Mouse (Mus musculus): ENCODE data around the gene Gm6370. TPM values are rescaled to one million over a fixed set of nuclear protein-coding genes. Genes with fewer than 3 reads are reported as not detected.

Gene Gm6370
- polyA plus RNA-seq (2014; fragmentation: Illumina TruSeq; extraction: RNeasy Lipid Tissue Mini Kit (QIAGEN cat#74804); ENCODE audit: low replicate concordance): not detected

DNA sequence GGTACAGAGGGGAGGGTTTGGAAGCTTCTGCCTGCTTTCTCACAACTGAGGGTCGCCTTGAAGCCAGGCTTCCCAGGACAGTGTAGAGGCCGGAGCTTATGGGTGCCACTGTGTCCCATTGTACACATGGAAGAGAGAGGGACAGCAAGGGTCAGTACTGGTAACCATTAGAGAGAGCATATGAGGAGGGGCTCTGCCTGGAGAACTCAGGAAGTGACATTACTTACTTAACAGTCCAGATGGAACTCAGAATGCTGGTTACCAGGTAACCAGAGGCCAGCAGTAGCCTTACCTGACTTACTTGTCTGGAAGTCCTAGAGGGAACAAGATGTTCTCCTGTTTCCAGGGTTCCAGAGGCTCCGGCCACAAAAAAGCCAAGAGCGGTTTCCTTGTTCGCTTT is at the start of gene Gm6370:
Gm6370 (plus strand) TSS at position 301 of the 400 bp plus-strand sequence.

GRCm38 (mm10) chr5:146481665-146482064 is 9.5 kb upstream of the Gm6370 start, which contains the start of gene Gm6408:
Gene Gm6408, plus strand, starts transcription at chr5:146481965.

GRCm38 (mm10) chr5:146502099-146502498 is 10.9 kb downstream of the Gm6370 start, which contains the start of gene 4930449I24Rik:
Gene 4930449I24Rik, plus strand, starts transcription at chr5:146502399.

DNA sequence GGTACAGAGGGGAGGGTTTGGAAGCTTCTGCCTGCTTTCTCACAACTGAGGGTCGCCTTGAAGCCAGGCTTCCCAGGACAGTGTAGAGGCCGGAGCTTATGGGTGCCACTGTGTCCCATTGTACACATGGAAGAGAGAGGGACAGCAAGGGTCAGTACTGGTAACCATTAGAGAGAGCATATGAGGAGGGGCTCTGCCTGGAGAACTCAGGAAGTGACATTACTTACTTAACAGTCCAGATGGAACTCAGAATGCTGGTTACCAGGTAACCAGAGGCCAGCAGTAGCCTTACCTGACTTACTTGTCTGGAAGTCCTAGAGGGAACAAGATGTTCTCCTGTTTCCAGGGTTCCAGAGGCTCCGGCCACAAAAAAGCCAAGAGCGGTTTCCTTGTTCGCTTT is 22.7 kb downstream of the Gm6370 start, which contains the start of gene Gm3402:
Gm3402 (plus strand) TSS at position 301 of the 400 bp plus-strand sequence.

DNA sequence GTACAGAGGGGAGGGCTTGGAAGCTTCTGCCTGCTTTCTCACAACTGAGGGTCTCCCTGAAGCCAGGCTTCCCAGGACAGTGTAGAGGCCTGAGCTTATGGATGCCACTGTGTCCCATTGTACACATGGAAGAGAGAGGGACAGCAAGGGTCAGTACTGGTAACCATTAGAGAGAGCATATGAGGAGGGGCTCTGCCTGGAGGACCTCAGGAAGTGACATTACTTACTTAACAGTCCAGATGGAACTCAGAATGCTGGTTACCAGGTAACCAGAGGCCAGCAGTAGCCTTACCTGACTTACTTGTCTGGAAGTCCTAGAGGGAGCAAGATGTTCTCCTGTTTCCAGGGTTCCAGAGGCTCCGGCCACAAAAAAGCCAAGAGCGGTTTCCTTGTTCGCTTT is 34.3 kb downstream of the Gm6370 start, which contains the start of gene Gm3404:
Gm3404 (plus strand) TSS at position 301 of the 400 bp plus-strand sequence.

DNA sequence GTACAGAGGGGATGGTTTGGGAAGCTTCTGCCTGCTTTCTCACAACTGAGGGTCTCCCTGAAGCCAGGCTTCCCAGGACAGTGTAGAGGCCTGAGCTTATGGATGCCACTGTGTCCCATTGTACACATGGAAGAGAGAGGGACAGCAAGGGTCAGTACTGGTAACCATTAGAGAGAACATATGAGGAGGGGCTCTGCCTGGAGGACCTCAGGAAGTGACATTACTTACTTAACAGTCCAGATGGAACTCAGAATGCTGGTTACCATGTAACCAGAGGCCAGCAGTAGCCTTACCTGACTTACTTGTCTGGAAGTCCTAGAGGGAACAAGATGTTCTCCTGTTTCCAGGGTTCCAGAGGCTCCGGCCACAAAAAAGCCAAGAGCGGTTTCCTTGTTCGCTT is 46.2 kb downstream of the Gm6370 start, which contains the start of gene Gm3409:
Gm3409 (plus strand) TSS at position 301 of the 400 bp plus-strand sequence.

Other genes with a start within 250 kb of the Gm6370 start
- 2.2 TPM for gene Wasf3, start 106.4 kb upstream of the Gm6370 start, polyA plus RNA-seq (2014; fragmentation: Illumina TruSeq; extraction: RNeasy Lipid Tissue Mini Kit (QIAGEN cat#74804); ENCODE audit: low replicate concordance)
- not detected for gene Gm6408, start 9.4 kb upstream of the Gm6370 start, polyA plus RNA-seq (2014; fragmentation: Illumina TruSeq; extraction: RNeasy Lipid Tissue Mini Kit (QIAGEN cat#74804); ENCODE audit: low replicate concordance)
- gene 4930449I24Rik, start 11.0 kb downstream of the Gm6370 start, polyA plus RNA-seq (2014; fragmentation: Illumina TruSeq; extraction: RNeasy Lipid Tissue Mini Kit (QIAGEN cat#74804); ENCODE audit: low replicate concordance): not detected
- not detected for gene Gm3402, start 22.8 kb downstream of the Gm6370 start, polyA plus RNA-seq (2014; fragmentation: Illumina TruSeq; extraction: RNeasy Lipid Tissue Mini Kit (QIAGEN cat#74804); ENCODE audit: low replicate concordance)
- gene Gm3404, start 34.4 kb downstream of the Gm6370 start, polyA plus RNA-seq (2014; fragmentation: Illumina TruSeq; extraction: RNeasy Lipid Tissue Mini Kit (QIAGEN cat#74804); ENCODE audit: low replicate concordance): not detected
- not detected for gene Gm3409, start 46.3 kb downstream of the Gm6370 start, polyA plus RNA-seq (2014; fragmentation: Illumina TruSeq; extraction: RNeasy Lipid Tissue Mini Kit (QIAGEN cat#74804); ENCODE audit: low replicate concordance)
- not detected for gene Gm3415, start 64.8 kb downstream of the Gm6370 start, polyA plus RNA-seq (2014; fragmentation: Illumina TruSeq; extraction: RNeasy Lipid Tissue Mini Kit (QIAGEN cat#74804); ENCODE audit: low replicate concordance)
- gene Gpr12, start 93.9 kb downstream of the Gm6370 start, polyA plus RNA-seq (2014; fragmentation: Illumina TruSeq; extraction: RNeasy Lipid Tissue Mini Kit (QIAGEN cat#74804); ENCODE audit: low replicate concordance): not detected